Mouse (Mus musculus): Measurements from ENCODE around the gene Ankdd1a.

Gene Ankdd1a

GRCm38 (mm10) chr9:65541126-65542068, 21.4 kb upstream of the Ankdd1a start:
- DNase-seq = no peak

DNA sequence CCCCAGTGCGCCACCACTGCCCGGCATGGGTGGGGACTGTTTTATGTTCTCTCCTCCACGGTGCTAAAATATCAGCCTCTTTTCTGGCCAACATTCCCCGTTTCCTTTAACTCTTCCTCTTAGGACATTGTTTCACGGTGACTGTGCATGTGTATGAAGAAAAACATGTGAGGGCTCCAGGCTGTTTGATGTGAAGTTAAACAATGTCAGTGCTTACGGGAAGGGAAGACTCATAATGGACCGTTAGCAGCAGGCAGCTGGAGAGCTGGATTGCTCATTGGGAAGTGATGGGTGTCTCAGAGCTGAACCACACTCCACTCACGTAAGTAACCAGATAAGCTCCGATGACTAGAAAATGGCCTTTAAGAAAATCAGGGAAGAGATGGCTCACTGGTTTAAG, 19.7 kb upstream of the Ankdd1a start:
- no peak for DNase-seq

GRCm38 (mm10) chr9:65537901-65538630, 18.1 kb upstream of the Ankdd1a start:
- DNase-seq = no peak

DNA sequence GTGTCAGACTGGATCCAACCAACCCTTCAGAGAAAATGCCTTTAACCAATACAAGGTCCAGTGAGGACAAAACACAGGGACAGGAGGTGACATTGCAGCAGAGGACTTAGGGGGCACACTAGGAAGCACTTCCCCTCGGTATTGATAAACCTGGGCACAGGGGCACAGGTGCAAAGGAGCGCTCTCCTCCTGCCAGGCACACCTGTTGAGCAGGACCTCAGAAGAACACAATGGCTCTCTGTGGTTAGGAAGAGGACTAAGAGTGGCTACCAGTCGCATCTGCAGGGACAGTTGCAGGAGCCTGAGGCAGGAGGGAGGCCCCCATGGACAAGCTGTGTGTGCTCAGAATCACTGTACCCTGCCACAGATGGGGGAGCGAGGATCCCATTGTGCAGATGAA, 16.5 kb upstream of the Ankdd1a start:
- DNase-seq = no peak

DNA sequence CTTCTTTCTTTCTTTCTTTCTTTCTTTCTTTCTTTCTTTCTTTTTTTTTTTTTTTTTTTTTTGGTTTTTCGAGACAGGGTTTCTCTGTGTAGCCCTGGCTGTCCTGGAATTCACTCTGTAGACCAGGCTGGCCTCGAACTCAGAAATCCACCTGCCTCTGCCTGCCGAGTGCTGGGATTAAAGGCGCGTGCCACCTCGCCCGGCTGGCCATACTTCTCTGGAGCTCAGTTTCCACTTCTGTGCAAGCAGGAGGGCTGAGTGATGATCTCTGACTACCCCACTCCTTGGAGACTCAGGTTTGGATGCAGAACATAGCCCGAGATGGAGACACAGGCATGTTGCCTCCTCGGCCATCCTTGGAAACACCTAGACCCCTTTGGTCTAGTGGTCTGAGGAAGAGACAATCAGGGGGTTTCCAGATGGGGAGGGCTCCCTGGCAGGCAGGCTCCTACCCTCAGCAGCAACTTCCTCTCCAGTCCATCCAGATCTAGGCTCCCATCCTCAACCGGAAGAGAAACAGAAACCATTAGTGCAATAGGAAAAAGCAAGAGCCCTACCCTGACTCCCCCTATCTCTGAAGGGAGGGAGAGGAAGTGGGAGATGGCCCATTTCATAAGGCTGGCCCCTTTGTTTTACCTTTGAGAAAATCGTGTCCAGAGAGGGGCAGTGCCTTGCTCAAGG, 15.9 kb upstream of the Ankdd1a start:
- DNase-seq = no peak

GRCm38 (mm10) chr9:65535191-65535722, 15.3 kb upstream of the Ankdd1a start:
- DNase-seq = no peak

DNA sequence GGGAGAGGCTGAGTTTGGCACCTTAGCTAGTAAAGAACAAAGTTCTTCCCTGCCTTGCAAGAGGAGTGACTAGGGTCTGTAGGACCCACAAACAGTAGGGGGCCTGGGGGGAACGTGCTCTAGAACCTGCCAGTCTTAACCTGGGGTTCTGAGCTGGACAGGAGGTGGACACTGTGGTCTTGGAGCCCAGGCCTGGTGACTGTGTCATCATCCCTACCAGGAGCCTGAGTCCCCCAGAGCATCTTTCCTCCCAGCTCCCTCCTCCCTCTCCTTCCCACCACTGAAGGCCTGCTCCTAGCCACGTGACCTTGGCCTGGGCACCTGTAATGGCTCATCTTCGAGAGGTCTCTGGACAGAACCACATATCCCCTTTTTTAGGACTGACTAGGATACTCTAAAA, 14.1 kb upstream of the Ankdd1a start:
- DNase-seq = no peak

DNA sequence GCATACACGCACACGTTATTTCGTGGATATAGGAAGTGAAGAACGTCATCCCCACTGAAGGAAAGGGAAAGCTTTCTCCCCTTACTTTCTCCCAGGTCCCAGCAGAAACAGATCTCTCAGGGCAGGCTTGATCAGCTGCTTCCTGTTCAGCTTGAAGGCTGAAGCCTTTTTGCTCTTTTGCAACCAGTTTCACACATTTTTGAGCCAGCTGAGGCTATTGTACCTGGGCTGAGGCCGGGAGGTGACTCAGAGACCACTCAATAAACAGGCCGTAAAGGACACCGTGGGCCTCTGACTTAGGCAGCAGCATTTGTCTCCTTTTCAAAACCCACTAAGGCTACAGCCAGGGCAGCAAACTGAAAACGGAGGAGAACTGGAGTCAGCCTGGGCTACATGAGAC, 13.0 kb upstream of the Ankdd1a start:
- DNase-seq = no peak

- DNase-seq = no peak
Measured at GRCm38 (mm10) chr9:65531283-65531682, 11.3 kb upstream of the Ankdd1a start.

- no peak for DNase-seq
Measured at GRCm38 (mm10) chr9:65529659-65530058, 9.7 kb upstream of the Ankdd1a start.

DNA sequence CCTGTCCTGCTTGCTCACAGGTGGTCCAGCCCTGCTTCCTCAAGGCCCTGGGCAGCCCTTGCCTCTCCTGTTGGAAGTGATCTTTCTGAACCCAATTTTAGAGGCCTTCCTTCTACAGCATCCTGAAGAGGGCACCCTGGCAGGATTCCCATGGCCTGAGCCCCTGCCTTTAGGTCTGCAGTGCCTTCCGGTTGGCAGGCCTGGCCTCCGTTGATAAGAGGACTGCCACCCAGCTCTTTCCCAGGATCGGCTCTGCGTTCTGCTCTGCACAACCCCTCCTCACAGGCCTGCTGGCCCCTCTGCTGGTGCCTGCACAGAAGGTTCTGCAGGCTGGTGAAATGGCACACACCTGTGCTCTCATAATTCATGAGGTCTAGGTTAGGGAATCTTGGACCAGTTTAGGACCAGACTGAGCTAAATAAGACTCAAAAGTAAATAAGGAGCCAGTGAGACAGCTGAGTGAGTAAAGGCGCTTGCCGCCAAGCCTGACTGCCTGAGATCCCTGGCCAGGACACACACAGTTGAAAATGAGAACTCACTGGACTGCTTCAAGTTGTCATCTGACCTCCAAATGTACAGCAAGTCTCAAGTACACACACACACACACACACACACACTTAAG, 8.5 kb upstream of the Ankdd1a start:
- no peak for DNase-seq

DNA sequence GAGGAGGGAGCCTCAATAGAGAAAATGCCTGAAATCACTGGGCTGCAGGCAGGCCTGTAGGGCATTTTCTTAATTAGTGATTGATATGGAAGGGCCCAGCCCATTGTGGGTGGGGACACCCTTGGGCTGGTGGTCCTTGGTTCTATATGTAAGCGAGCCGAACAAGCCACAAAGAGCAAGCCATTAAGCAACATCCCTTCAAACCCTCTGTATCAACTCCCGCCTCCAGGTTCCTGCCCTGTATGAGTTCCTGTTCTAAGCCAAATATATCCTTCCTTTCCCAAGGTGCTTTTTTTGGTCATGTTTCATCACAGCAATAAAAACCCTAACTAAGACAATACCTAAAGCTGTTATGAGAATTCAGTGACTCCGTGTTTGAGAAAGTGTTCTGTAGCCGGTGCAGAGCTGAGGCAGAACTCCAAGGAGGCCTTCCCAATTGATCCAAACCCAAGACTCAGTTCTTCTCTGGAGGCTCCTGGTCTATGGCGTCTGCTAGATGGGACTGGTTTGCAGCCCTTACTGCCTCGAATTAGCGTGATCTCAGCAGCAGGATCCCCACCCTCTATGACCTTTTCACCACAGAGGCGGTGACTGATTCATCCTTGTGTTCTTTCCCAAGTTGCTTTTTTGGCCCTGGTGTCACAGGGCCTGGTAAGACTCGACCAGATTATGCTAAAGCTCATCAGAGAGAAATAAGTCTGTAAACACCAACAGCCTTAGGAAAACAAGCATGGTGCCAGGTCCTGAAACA, 5.6 kb upstream of the Ankdd1a start:
- DNase-seq = no peak

DNA sequence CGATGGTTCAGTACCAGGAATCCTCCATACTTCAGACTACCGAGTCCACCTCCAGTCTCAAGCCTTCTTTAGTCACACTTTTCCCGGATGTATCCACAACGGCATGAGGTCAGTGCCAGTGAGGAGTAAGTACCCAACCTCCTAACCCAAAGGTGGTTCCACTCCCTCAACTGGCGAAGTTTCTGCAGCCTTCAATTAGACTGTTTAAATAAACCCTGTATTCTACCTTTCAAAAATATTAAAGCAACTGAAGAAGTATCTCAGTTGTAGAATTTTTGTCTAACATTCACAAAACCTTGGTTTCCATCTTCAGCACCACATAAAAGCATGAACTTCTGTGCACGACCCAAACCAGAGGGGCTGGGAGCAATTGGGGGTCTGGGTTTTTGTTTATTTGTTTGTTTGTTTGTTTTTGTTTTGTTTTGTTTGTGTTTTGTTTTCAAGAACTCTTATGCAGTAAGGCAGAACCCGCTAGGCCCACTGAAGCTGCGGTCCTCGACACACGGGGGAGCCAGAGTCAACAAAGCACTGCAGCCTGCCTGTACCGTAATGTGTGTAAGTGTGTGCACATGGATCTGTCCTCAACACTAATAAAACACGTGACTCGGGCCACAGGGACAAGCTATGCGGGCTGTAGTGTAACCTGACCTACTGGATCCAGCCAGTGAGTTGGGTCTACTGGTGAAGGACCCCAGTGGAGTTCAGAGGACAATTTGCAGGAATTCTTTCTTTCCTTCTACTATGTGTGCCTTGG, 3.8 kb upstream of the Ankdd1a start:
- DNase-seq = peak; percentile 89

DNA sequence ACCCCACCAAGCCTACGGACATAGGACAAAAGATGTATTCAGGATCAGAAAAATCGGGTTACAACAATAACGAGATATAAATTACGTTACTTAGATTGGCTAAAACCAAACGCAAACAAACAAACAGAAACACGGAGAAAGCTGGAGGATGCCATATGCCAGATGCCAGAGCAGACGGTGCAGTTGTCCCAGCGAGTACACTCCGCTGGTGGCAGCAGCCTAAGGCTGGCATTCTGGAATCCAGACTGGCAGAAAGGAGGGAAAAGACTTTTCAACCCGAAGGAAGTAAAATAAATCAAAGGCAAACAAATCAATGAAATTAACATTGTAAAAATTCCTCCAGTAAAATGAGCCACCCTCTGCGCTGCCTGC, 498 bp upstream of the Ankdd1a start:
- DNase-seq = no peak

GRCm38 (mm10) chr9:65514851-65515261, 5.1 kb downstream of the Ankdd1a start:
- DNase-seq = no peak

- DNase-seq = no peak
Measured at GRCm38 (mm10) chr9:65514431-65514830, 5.6 kb downstream of the Ankdd1a start.

GRCm38 (mm10) chr9:65512520-65512919, 7.5 kb downstream of the Ankdd1a start:
- DNase-seq = no peak

GRCm38 (mm10) chr9:65508449-65508848, 11.5 kb downstream of the Ankdd1a start:
- no peak for DNase-seq

GRCm38 (mm10) chr9:65502721-65503505, 17.1 kb downstream of the Ankdd1a start:
- DNase-seq = no peak

DNA sequence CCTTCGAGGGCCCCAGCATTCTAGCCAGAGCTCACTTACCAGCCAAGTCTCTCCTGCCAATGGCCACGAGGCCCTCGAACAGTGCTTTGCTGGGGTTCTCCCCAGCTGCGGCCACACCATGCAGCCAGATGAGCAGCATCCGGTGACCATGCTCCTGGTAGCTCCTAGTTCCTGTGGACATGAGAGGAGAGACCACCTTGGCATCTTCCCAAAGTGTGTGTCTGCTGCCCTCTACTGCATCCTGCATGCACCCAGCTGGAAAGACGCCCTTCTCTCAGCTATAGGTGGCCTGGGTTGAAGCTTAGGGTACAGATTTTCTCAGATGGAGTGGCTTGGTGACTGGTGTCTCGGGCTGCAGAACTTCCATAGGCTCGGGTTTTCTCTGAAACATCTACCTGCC, 17.8 kb downstream of the Ankdd1a start:
- DNase-seq = no peak
